Mouse (Mus musculus) embryonic facial prominence, embryonic 10.5 days (tissue): ENCODE data around the gene Zan. TPM values are rescaled to one million over a fixed set of nuclear protein-coding genes. Genes with fewer than 3 reads are reported as not detected.

Experiments
- DNase-seq: peaks from one replicate; pipeline ENCODE4 v3.0.0-alpha.2; 2017; ENCODE audit warnings: low spot score
- H3K27ac ChIP-seq: fragments of 300-500 bp; sonication (generic); replicated peaks from 2 replicates; pipeline ENCODE4 v1.5.1; 2016; ENCODE audit warnings: mild to moderate bottlenecking
- H3K27me3 ChIP-seq: fragments of 300-500 bp; sonication (generic); replicated peaks from 2 replicates; pipeline ENCODE4 v1.6.1; 2016; ENCODE audit warnings: low read depth, mild to moderate bottlenecking; ENCODE audit not compliant: poor library complexity, severe bottlenecking
- H3K36me3 ChIP-seq: fragments of 300-500 bp; sonication (generic); replicated peaks from 2 replicates; pipeline ENCODE4 v1.6.1; 2016; ENCODE audit warnings: mild to moderate bottlenecking, moderate library complexity
- H3K4me1 ChIP-seq: fragments of 300-500 bp; sonication (generic); 2 replicates; pipeline ENCODE4 v1.6.1; 2016
- H3K4me3 ChIP-seq: fragments of 300-500 bp; sonication (generic); 2 replicates; pipeline ENCODE4 v1.5.1; 2016; ENCODE audit warnings: mild to moderate bottlenecking, moderate library complexity
- H3K9me3 ChIP-seq: fragments of 300-500 bp; sonication (generic); 2 replicates; pipeline ENCODE4 v1.6.1; 2016; ENCODE audit warnings: mild to moderate bottlenecking
- WGBS: fragments of 180-500 bp; shearing (Covaris S2); methylation state at CpG from one replicate; pipeline ENCODE4 v1.1.7; 2016; 5-methylcytosine and 5-hydroxymethylcytosine counted together
- polyA plus RNA-seq: library from polyadenylated mRNA; unstranded; fragments of >200 nt; fragmentation: Nextera tagmentation; extraction: Ambion mirVana; gene quantifications from 2 replicates; pipeline ENCODE4 v1.2.1, GENCODE M21; 2016

Gene Zan
- polyA plus RNA-seq, result 0.11 and 0.16 TPM in 2 replicates

DNA sequence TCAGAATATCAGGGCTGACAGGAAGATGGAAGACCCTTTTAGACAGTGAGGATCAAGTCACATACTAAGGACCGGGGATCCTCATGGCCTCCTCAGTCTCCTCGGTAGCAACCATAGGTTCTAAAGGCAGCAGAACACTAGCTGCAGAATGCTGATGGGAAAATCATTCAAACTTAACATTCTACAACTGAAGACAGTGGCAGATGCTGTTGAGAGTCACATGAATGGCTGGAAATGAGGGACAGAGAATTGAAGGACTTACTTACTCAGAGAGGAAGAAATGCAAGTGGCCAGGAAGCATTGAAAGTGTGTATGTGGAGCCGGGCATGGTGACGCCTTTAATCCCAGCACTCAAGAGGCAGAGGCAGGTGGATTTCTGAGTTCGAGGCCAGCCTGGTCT lies at the start of gene Zan:
TSS of gene Zan (minus strand) at position 101 of the 400 bp plus-strand sequence.
- no peaks in the 10 kb centered on the region for H3K27me3 ChIP-seq
- H3K36me3 ChIP-seq, result no peaks in the 10 kb centered on the region
- no peak within 1 kb of the TSS for H3K27ac ChIP-seq
- H3K4me3 ChIP-seq, result no peak within 1 kb of the TSS
- peaks cover 20% of the 10 kb centered on the region for H3K4me1 ChIP-seq
- H3K9me3 ChIP-seq, result no peaks in the 10 kb centered on the region
- WGBS, result 85% methylated on average over 5 of the region's 5 CpGs
- DNase-seq, result no peak

DNA sequence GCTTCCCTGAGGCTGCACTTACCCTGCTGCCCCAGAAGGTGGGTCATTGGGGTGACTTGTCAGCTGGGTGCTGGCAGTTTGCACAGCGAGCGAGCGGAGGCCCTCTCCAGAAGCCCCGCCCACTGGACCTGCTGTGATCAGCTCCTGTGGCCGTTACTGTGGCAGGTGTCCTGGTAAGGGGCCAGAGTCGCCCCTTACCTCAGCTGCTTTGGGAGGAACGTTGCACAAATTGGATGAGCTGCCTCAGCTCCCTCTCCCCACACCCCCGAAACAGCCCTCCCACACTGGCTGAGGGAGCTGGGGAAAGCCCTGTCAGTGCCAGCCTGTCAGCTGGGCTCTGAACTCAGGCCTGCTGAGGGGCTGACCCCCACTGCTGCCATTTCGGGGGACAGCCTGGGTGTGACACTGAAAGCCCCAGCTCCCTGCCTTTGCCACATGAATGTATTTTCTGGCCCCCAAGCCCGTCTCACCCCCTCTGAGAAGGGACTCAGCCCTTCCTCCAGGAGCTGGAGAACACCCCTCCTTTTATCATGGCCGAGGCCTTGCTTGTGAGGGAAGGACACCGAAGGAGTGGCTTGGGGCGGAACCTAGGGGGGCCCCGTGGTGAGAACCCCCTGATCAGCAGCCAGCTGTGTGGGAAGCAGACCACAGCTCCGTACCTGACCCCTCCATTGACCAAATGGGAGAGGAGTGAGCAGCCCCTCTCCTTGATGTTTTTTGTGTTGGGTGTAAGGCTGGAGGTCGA lies 49.5 kb upstream of the Zan start:
- 63% methylated on average over 16 of the region's 16 CpGs for WGBS
- H3K4me3 ChIP-seq, result peak overlapping the region; percentile 16; the same call in 1 of the 2 replicates
- peak; percentile 38 for DNase-seq

DNA sequence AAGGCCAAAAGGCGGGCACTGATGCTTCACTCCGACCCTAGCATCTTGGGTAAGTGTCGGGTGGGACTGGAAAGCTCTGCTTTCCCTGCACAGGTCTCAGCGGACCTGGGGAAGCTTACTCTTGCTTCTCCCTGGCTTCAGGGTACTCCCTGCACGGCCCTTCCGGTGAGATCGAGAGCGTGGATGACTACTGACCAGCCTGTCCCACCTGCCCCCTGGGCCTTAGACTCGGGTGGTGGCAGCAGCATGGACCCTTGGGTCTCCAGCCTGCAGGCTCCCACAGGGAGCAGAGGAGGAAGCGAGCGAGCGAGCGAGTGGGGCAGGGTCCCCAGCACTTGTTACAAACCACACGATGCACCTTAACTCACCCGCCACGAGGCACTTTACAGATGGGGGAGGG lies 48.6 kb upstream of the Zan start:
- no peaks in the 10 kb centered on the region for H3K9me3 ChIP-seq
- H3K27me3 ChIP-seq, result no peaks in the 10 kb centered on the region
- no peak for DNase-seq
- H3K4me1 ChIP-seq, result peaks cover 44% of the 10 kb centered on the region
- H3K27ac ChIP-seq, result peak overlapping the region; percentile 44; the same call in 1 of the 2 replicates
- H3K36me3 ChIP-seq, result peaks cover 99% of the 10 kb centered on the region
- H3K4me3 ChIP-seq, result no peak overlapping the region
- 82% methylated on average over 16 of the region's 16 CpGs for WGBS

More for the DNA sequence above, 49.5 kb upstream of the Zan start:
- no peaks in the 10 kb centered on the region for H3K9me3 ChIP-seq
- H3K27me3 ChIP-seq, result no peaks in the 10 kb centered on the region
- H3K36me3 ChIP-seq, result peaks cover 92% of the 10 kb centered on the region
- H3K4me1 ChIP-seq, result peaks cover 52% of the 10 kb centered on the region
- 0 out of 2 replicates have a peak overlapping the region, but pooled peaks have one; percentile 19 for H3K27ac ChIP-seq

DNA sequence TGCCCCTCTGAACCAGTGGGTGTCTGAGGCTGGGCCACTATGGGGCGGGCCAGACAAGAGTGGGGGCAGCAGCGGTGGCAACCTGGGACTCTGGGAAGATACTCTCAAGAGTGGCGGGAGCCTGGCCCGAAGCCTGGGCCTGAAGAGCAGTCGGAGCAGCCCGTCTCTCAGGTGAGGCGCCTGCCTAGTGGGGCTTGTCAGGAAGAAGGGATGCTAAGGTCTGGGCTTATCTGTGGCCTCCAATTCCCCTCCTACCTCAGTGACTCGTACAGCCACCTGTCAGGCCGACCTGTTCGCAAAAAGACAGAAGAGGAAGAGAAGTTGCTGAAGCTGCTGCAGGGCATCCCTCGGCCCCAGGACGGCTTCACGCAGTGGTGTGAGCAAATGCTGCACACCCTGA lies 47.8 kb upstream of the Zan start:
- 89% methylated on average over 13 of the region's 13 CpGs for WGBS
- peaks cover 99% of the 10 kb centered on the region for H3K36me3 ChIP-seq
- peaks cover 35% of the 10 kb centered on the region for H3K4me1 ChIP-seq
- no peak overlapping the region for H3K27ac ChIP-seq
- no peaks in the 10 kb centered on the region for H3K9me3 ChIP-seq
- no peak for DNase-seq
- no peak overlapping the region for H3K4me3 ChIP-seq
- H3K27me3 ChIP-seq, result no peaks in the 10 kb centered on the region

DNA sequence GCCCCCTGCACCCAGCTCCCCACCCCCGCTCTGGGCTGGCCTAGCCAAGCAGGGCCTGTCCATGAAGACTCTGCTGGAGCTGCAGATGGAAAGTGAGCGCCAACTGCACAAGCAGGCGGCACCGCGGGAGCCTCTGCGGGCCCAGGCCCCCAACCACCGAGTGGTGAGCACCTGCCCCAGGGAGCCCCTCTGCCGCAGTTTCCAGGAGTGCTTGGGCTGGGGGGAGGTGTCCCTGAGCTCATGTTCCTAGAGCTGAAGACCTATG lies 47.3 kb upstream of the Zan start:
- peaks cover 99% of the 10 kb centered on the region for H3K36me3 ChIP-seq

DNA sequence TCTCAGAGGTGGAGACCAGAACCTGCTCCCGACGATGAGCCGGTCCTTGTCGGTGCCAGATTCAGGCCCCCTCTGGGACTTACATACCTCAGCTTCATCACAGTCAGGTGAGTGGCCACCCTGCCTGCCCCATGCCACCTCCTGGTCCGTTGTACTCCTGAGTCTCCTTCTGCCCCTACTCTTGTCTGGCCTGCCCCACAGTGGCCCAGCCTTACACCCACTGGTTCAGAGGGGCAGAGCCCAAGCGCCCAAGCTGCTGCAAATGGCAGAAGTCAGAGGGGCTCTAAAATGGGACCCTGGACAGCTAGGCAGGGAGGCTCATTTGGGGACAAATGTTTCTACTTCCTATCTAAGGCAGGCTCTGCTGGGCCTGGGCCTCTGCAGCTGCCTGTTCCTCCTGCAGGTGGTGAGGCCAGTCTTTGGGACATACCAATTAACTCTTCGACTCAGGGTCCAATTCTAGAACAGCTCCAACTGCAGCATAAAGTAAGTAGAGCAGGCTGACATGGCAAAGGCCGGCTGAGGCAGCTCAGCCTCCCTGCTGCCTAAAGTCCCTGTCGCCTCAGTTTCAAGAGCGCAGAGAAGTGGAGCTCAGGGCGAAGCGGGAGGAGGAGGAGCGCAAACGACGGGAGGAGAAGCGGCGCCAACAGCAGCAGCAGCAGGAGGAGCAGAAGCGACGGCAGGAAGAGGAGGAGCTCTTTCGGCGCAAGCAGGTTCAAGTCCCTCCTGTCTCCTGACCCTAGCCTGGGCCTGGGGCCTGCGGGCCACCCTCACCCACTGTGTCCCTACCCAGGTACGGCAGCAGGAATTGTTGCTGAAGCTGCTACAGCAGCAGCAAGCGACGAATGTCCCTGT lies 46.8 kb upstream of the Zan start:
- DNase-seq, result no peak
- Histone ChIP-seq H3K4me1 (peaks cover 27% of the 10 kb centered on the region), H3K9me3 (no peaks in the 10 kb centered on the region), H3K27ac (no peak overlapping the region), H3K27me3 (no peaks in the 10 kb centered on the region), H3K36me3 (peaks cover 99% of the 10 kb centered on the region), H3K4me3 (no peak overlapping the region)
- 84% methylated on average over 25 of the region's 25 CpGs for WGBS

More for the DNA sequence above, 47.3 kb upstream of the Zan start:
- WGBS, result 87% methylated on average over 8 of the region's 8 CpGs
- DNase-seq, result no peak
- Histone ChIP-seq H3K9me3 (no peaks in the 10 kb centered on the region), H3K27ac (no peak overlapping the region), H3K4me1 (peaks cover 30% of the 10 kb centered on the region), H3K27me3 (no peaks in the 10 kb centered on the region), H3K4me3 (no peak overlapping the region)

DNA sequence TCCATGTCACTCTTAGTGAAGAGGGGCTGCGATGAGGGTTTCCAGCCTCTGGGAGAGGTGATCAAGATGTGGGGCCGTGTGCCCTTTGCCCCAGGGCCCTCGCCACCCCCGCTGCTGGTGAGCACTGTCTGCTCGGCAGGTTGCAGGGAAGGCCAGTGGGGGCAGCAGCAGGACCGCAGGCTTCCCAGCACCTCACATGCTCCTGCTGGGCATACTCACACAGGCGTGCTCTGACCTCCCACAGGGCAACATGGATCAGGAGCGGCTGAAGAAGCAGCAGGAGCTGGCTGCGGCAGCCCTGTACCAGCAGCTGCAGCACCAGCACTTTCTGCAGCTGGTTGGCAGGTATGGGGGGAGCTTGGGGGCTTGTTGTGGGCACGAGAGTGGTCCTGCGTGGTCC lies 45.8 kb upstream of the Zan start:
- Histone ChIP-seq H3K27ac (no peak overlapping the region), H3K27me3 (no peaks in the 10 kb centered on the region), H3K36me3 (peaks cover 99% of the 10 kb centered on the region), H3K4me3 (peak overlapping the region; percentile 23; the same call in 1 of the 2 replicates), H3K9me3 (no peaks in the 10 kb centered on the region), H3K4me1 (peaks cover 27% of the 10 kb centered on the region)
- WGBS, result 72% methylated on average over 11 of the region's 11 CpGs
- no peak for DNase-seq

DNA sequence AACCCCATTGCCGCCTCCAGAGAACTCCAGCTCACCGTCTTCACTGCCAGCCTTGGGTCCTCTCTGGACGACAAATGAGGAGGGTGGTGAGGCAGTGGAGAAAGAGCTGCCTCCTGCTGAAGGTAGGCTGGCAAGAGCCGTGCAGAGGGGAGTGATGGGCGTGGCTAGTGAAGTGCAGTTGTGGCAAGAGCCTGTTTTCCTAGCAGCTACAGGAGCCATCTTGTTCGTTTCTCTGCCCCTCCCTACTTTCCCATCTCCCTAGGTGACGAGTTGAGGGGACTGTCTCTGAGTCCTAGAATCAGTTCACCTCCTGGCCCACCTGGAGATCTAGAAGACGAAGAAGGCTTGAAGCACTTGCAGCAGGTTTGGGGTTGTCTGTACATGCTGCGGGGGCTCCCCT lies 45.0 kb upstream of the Zan start:
- H3K4me3 ChIP-seq, result no peak overlapping the region
- no peak for DNase-seq
- H3K27me3 ChIP-seq, result no peaks in the 10 kb centered on the region
- no peak overlapping the region for H3K27ac ChIP-seq
- peaks cover 22% of the 10 kb centered on the region for H3K4me1 ChIP-seq
- H3K36me3 ChIP-seq, result peaks cover 99% of the 10 kb centered on the region
- no peaks in the 10 kb centered on the region for H3K9me3 ChIP-seq
- 81% methylated on average over 9 of the region's 9 CpGs for WGBS

DNA sequence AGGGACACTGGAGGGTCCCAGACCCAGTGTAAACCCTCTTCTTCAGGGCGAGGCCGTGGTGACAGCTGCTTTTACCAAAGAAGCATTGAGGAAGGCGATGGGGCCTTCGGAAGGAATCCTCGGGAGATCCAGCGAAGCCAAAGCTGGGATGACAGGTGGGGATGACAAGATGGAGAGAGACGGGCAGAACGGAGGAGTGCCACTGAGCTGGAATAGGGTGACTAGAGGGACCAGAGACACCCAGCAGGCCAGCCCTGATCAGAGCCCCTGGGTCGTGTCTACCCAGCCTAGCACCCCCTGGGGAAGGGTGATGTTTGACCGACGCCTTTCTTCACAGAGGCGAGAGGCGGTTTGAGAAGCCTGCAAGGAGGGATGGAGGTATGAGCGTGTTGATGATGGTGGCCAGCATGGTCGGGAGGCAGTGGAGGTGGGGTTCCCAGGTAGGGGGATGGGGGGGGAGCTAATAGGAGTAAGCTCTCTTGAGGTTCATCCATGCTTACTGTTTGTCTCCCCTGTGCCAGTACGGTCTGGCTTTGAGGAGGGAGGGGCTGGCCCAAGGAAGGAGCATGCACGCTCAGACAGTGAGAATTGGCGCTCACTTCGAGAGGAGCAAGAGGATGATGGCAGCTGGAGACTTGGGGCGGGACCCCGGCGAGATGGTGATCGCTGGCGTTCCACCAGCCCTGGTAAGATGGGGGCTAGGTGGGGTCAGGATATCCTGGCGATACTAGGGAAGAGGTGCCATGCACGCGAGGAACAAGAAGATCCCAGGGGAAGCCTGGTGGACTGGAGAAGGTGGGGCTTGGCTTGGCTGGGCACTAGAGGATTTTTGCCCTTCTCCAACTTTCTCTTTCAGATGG lies 43.1 kb upstream of the Zan start:
- Histone ChIP-seq H3K27me3 (no peaks in the 10 kb centered on the region), H3K27ac (no peak overlapping the region), H3K4me3 (no peak overlapping the region), H3K4me1 (peaks cover 11% of the 10 kb centered on the region), H3K36me3 (peaks cover 86% of the 10 kb centered on the region), H3K9me3 (no peaks in the 10 kb centered on the region)
- no peak for DNase-seq
- 92% methylated on average over 27 of the region's 27 CpGs for WGBS

DNA sequence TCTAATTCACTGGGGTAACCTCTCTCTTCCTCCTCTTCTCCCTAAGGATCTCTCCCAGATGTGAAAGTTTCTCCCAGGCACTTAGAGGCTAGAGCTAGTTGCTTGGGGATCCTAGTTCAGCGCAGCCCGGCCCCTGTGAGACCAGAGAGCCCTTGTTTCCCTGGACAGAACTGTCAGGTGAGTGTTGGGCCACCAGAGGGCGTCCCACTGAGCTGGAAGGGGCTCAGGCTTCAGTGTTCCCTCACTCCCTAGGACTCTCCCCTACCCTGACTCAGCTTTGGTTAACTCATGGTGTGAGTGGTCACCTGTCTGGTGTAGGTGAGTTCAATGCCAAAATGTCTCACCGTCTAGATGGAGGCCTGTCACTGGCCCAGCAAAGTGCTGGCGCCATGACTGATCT lies 41.6 kb upstream of the Zan start, which contains the start of gene Gigyf1:
TSS of gene Gigyf1 (plus strand) at position 113 of the 400 bp plus-strand sequence.
- WGBS, result 75% methylated on average over 5 of the region's 5 CpGs
- Histone ChIP-seq H3K36me3 (peaks cover 84% of the 10 kb centered on the region), H3K4me1 (peaks cover 18% of the 10 kb centered on the region), H3K27me3 (no peaks in the 10 kb centered on the region), H3K9me3 (no peaks in the 10 kb centered on the region), H3K27ac (no peak within 1 kb of the TSS), H3K4me3 (no peak within 1 kb of the TSS)
- DNase-seq, result peak; percentile 41

DNA sequence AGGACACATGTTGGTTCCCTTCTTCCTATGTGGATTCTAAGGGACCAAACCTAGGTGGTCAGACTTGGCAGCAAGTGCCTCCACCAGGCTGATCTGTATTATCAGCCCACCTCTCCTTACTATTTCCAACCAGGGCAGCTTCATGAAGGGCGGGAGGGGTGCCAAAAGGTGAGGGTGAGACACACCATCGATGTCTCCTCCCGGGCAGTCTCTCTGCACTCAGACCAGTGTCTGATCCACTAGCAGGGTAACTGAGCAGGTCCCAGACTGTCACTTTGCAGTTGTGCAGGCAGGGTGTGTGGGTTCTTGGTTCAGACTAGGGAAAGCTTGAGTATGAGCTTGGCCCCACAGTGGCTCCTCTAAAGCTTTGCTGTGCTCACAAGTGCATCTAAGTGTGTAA lies 37.9 kb upstream of the Zan start:
- H3K27me3 ChIP-seq, result no peaks in the 10 kb centered on the region
- DNase-seq, result no peak
- peaks cover 47% of the 10 kb centered on the region for H3K4me1 ChIP-seq
- H3K4me3 ChIP-seq, result no peak overlapping the region
- no peak overlapping the region for H3K27ac ChIP-seq
- H3K36me3 ChIP-seq, result peaks cover 55% of the 10 kb centered on the region
- WGBS, result 93% methylated on average over 3 of the region's 3 CpGs
- no peaks in the 10 kb centered on the region for H3K9me3 ChIP-seq
